Mouse (Mus musculus) E14TG2a.4 (cell line): Measurements from ENCODE around the gene Raph1.

Experiments
- CTCF ChIP-seq: conservative IDR thresholded peaks from 2 replicates; pipeline ENCODE4 v1.5.1; 2014; ENCODE audit warnings: low read length
- POU5F1 ChIP-seq: IDR thresholded peaks from 2 replicates; pipeline ENCODE4 v1.6.1; 2014; ENCODE audit warnings: low read length, borderline replicate concordance

DNA sequence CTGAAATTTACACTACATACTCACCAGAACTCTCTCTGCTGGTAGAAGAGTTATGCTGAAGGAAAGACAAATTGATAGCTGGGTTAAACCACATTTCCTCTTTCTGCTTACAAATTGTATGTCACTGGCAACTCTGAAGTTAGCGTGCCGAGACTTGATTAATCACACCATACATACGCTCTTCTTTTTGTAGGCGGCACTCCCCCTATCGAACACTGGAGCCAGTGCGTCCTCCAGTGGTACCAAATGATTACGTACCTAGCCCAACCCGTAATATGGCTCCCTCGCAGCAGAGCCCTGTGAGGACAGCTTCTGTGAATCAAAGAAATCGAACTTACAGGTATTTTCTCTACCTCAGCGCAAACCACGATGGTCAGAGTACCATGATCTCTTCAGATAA lies 119.8 kb downstream of the Raph1 start:
- peak; percentile 29 for TF ChIP-seq CTCF
- no peak for TF ChIP-seq POU5F1
